Mouse (Mus musculus) MEL (cell line): ENCODE data around the gene Nabp2. TPM values are rescaled to one million over a fixed set of nuclear protein-coding genes. Genes with fewer than 3 reads are reported as not detected.

Source experiments
- DNase-seq: peaks from one replicate; pipeline ENCODE4 v3.0.0; 2011; ENCODE audit warnings: low read depth, low spot score
- H3K27ac ChIP-seq: 2 replicates; pipeline ENCODE4 v1.5.1; 2012; ENCODE audit warnings: low read depth, mild to moderate bottlenecking, control low read depth, low read length, moderate library complexity; ENCODE audit not compliant: control insufficient read depth
- H3K27me3 ChIP-seq, 2 experiments: fragments of 150-350 bp in 1 of 2; sonication (generic) in 1 of 2; 2 replicates each; pipeline ENCODE4 v1.6.1; 2012; ENCODE audit warnings: low read length in 2 of 2, mild to moderate bottlenecking in 2 of 2, improper control_type of control experiment in 1 of 2, moderate library complexity in 1 of 2; ENCODE audit not compliant: insufficient read depth in 2 of 2, control insufficient read depth in 1 of 2
- H3K36me3 ChIP-seq, 2 experiments: 2 replicates each; pipeline ENCODE4 v1.6.1; 2012 to 2014; ENCODE audit warnings: low read length in 2 of 2, improper control_type of control experiment in 1 of 2, inconsistent platforms in 1 of 2, mild to moderate bottlenecking in 1 of 2; ENCODE audit not compliant: insufficient read depth in 2 of 2, control insufficient read depth in 1 of 2
- H3K4me1 ChIP-seq, 2 experiments: fragments of 150-350 bp in 1 of 2; sonication (generic) in 1 of 2; 2 replicates each; pipeline ENCODE4 v1.6.1; 2012; ENCODE audit warnings: low read length in 2 of 2, improper control_type of control experiment in 1 of 2, mild to moderate bottlenecking in 1 of 2; ENCODE audit not compliant: insufficient read depth in 2 of 2, control insufficient read depth in 1 of 2
- H3K4me3 ChIP-seq, 2 experiments: fragments of 150-350 bp in 1 of 2; sonication (generic) in 1 of 2; 2 replicates each; pipeline ENCODE4 v1.5.1; 2012; ENCODE audit warnings: low read depth in 2 of 2, low read length in 2 of 2, mild to moderate bottlenecking in 2 of 2, moderate library complexity in 2 of 2, control low read depth in 1 of 2, improper control_type of control experiment in 1 of 2; ENCODE audit not compliant: control insufficient read depth in 1 of 2, insufficient read depth in 1 of 2
- H3K79me2 ChIP-seq: 2 replicates; pipeline ENCODE4 v1.6.1; 2012; ENCODE audit warnings: mild to moderate bottlenecking, low read length, moderate library complexity; ENCODE audit not compliant: control insufficient read depth, poor library complexity, insufficient read depth
- H3K9ac ChIP-seq: 2 replicates; pipeline ENCODE4 v1.6.1; 2012; ENCODE audit warnings: low read depth, mild to moderate bottlenecking, control low read depth, low read length, moderate library complexity; ENCODE audit not compliant: control insufficient read depth, poor library complexity, severe bottlenecking
- H3K9me3 ChIP-seq: fragments of 150-350 bp; sonication (generic); replicated peaks from 2 replicates; pipeline ENCODE4 v1.6.1; 2012; ENCODE audit warnings: mild to moderate bottlenecking, low read length, improper control_type of control experiment, moderate library complexity; ENCODE audit not compliant: insufficient read depth
- BHLHE40 ChIP-seq: IDR thresholded peaks from 2 replicates; pipeline ENCODE4 v1.6.1; 2012; ENCODE audit warnings: low read depth, mild to moderate bottlenecking, inconsistent platforms, low read length, improper control_type of control experiment, borderline replicate concordance
- CTCF ChIP-seq, 3 experiments: IDR thresholded peaks in 2 of 3; conservative IDR thresholded peaks in 1 of 3; 2 replicates each; pipeline ENCODE4 v1.5.1; 2011 to 2012; ENCODE audit warnings: low read length in 3 of 3, low read depth in 2 of 3, mild to moderate bottlenecking in 2 of 3, improper control_type of control experiment in 1 of 3, inconsistent platforms in 1 of 3, mixed read lengths in 1 of 3, moderate library complexity in 1 of 3; ENCODE audit not compliant: control insufficient read depth in 1 of 3, insufficient read depth in 1 of 3, poor library complexity in 1 of 3, severe bottlenecking in 1 of 3
- ELF1 ChIP-seq: IDR thresholded peaks from 2 replicates; pipeline ENCODE4 v1.6.1; 2014; ENCODE audit warnings: low read depth, mild to moderate bottlenecking, inconsistent platforms, low read length, improper control_type of control experiment, moderate library complexity
- ETS1 ChIP-seq: IDR thresholded peaks from 2 replicates; pipeline ENCODE4 v1.6.1; 2012; ENCODE audit warnings: low read depth, mild to moderate bottlenecking, inconsistent platforms, low read length, improper control_type of control experiment, moderate library complexity
- GABPA ChIP-seq: IDR thresholded peaks from 2 replicates; pipeline ENCODE4 v1.6.1; 2012; ENCODE audit warnings: low read depth, mild to moderate bottlenecking, inconsistent platforms, low read length, improper control_type of control experiment, moderate library complexity
- GATA1 ChIP-seq: IDR thresholded peaks from 2 replicates; pipeline ENCODE4 v1.6.1; 2011; ENCODE audit warnings: low read depth, low read length, improper control_type of control experiment
- HCFC1 ChIP-seq: IDR thresholded peaks from 2 replicates; pipeline ENCODE4 v1.6.1; 2012; ENCODE audit warnings: low read depth, mild to moderate bottlenecking, inconsistent platforms, low read length, improper control_type of control experiment, moderate library complexity
- JUND ChIP-seq: IDR thresholded peaks from 2 replicates; pipeline ENCODE4 v1.6.1; 2011; ENCODE audit warnings: low read depth, mild to moderate bottlenecking, improper control_type of control experiment, low read length
- KAT2A ChIP-seq: conservative IDR thresholded peaks from 2 replicates; pipeline ENCODE4 v1.6.1; 2012; ENCODE audit warnings: low read depth, low read length, improper control_type of control experiment, inconsistent platforms
- MAX ChIP-seq: IDR thresholded peaks from 2 replicates; pipeline ENCODE4 v1.6.1; 2011; ENCODE audit warnings: low read length, improper control_type of control experiment
- MAZ ChIP-seq: IDR thresholded peaks from 2 replicates; pipeline ENCODE4 v1.6.1; 2012; ENCODE audit warnings: low read depth, mild to moderate bottlenecking, inconsistent platforms, low read length, improper control_type of control experiment
- MEF2A ChIP-seq: IDR thresholded peaks from 2 replicates; pipeline ENCODE4 v1.6.1; 2014; ENCODE audit warnings: low read depth, mild to moderate bottlenecking, inconsistent platforms, low read length, improper control_type of control experiment; ENCODE audit not compliant: poor library complexity, insufficient replicate concordance, severe bottlenecking; ENCODE audit errors: extremely low read depth
- MXI1 ChIP-seq: IDR thresholded peaks from 2 replicates; pipeline ENCODE4 v1.6.1; 2011; ENCODE audit warnings: mild to moderate bottlenecking, low read depth, low read length, improper control_type of control experiment
- MYB ChIP-seq: IDR thresholded peaks from 2 replicates; pipeline ENCODE4 v1.6.1; 2011; ENCODE audit warnings: mild to moderate bottlenecking, low read depth, low read length, improper control_type of control experiment
- MYC ChIP-seq: IDR thresholded peaks from 2 replicates; pipeline ENCODE4 v1.6.1; 2011; ENCODE audit warnings: low read depth, mild to moderate bottlenecking, low read length, improper control_type of control experiment, moderate library complexity
- NELFE ChIP-seq: IDR thresholded peaks from 2 replicates; pipeline ENCODE4 v1.6.1; 2011; ENCODE audit warnings: low read depth, low read length, improper control_type of control experiment
- POLR2A ChIP-seq, 2 experiments: IDR thresholded peaks; 2 replicates each; pipeline ENCODE4 v1.6.1; 2011 to 2012; ENCODE audit warnings: low read length in 2 of 2, mild to moderate bottlenecking in 2 of 2, control low read depth in 1 of 2, improper control_type of control experiment in 1 of 2, low read depth in 1 of 2, moderate library complexity in 1 of 2; ENCODE audit not compliant: control insufficient read depth in 1 of 2, insufficient read depth in 1 of 2, poor library complexity in 1 of 2
- POLR2AphosphoS2 ChIP-seq: IDR thresholded peaks from 2 replicates; pipeline ENCODE4 v1.6.1; 2011; ENCODE audit warnings: low read length, improper control_type of control experiment
- RAD21 ChIP-seq: IDR thresholded peaks from 2 replicates; pipeline ENCODE4 v1.6.1; 2011; ENCODE audit warnings: mild to moderate bottlenecking, low read depth, low read length, improper control_type of control experiment
- SIN3A ChIP-seq: IDR thresholded peaks from 2 replicates; pipeline ENCODE4 v1.6.1; 2012; ENCODE audit warnings: low read length, improper control_type of control experiment, inconsistent platforms
- SMC3 ChIP-seq: IDR thresholded peaks from 2 replicates; pipeline ENCODE4 v1.6.1; 2011; ENCODE audit warnings: low read depth, low read length, improper control_type of control experiment
- TAL1 ChIP-seq: IDR thresholded peaks from 2 replicates; pipeline ENCODE4 v1.6.1; 2012; ENCODE audit warnings: mild to moderate bottlenecking, inconsistent platforms, low read length, moderate library complexity, mixed read lengths
- TBP ChIP-seq: IDR thresholded peaks from 2 replicates; pipeline ENCODE4 v1.8.0; 2011; ENCODE audit warnings: low read depth, low read length, improper control_type of control experiment
- UBTF ChIP-seq: IDR thresholded peaks from 2 replicates; pipeline ENCODE4 v1.6.1; 2012; ENCODE audit warnings: low read depth, mild to moderate bottlenecking, inconsistent platforms, low read length, improper control_type of control experiment, moderate library complexity, borderline replicate concordance; ENCODE audit not compliant: insufficient read depth
- USF1 ChIP-seq: IDR thresholded peaks from 2 replicates; pipeline ENCODE4 v1.6.1; 2014; ENCODE audit warnings: low read depth, mild to moderate bottlenecking, inconsistent platforms, low read length, improper control_type of control experiment, moderate library complexity
- USF2 ChIP-seq, 2 experiments: IDR thresholded peaks; 2 replicates each; pipeline ENCODE4 v1.6.1; 2011 to 2012; ENCODE audit warnings: improper control_type of control experiment in 2 of 2, low read length in 2 of 2, borderline replicate concordance in 1 of 2, inconsistent platforms in 1 of 2, low read depth in 1 of 2, mild to moderate bottlenecking in 1 of 2; ENCODE audit not compliant: insufficient read depth in 1 of 2
- ZKSCAN1 ChIP-seq: IDR thresholded peaks from 2 replicates; pipeline ENCODE4 v1.6.1; 2012; ENCODE audit warnings: low read depth, mild to moderate bottlenecking, inconsistent platforms, low read length, improper control_type of control experiment, moderate library complexity
- ZMIZ1 ChIP-seq: IDR thresholded peaks from 2 replicates; pipeline ENCODE4 v1.6.1; 2012; ENCODE audit warnings: low read depth, mild to moderate bottlenecking, inconsistent platforms, low read length, improper control_type of control experiment, moderate library complexity
- polyA plus RNA-seq, 2 experiments: library from polyadenylated mRNA; stranded (reverse) in 1 of 2; unstranded in 1 of 2; fragments of >175 nt in 1 of 2; fragments of >200 nt in 1 of 2; gene quantifications; 2 replicates each; pipeline versions ENCODE4 v1.2.1 to v1.2.4; 2012; ENCODE audit warnings: low replicate concordance in 2 of 2, low read depth in 1 of 2; ENCODE audit not compliant: insufficient read length in 2 of 2, insufficient read depth in 1 of 2, missing spikeins in 1 of 2
- total RNA-seq: library from RNA; depleted of rRNA; stranded (reverse); fragments of 300-350 nt; gene quantifications from 2 replicates; pipeline ENCODE4 v1.2.3, GENCODE M21; 2012

Nabp2 gene
- total and polyA plus RNA-seq, 3 experiments, result 33.7 to 249 (median 166) TPM

DNA sequence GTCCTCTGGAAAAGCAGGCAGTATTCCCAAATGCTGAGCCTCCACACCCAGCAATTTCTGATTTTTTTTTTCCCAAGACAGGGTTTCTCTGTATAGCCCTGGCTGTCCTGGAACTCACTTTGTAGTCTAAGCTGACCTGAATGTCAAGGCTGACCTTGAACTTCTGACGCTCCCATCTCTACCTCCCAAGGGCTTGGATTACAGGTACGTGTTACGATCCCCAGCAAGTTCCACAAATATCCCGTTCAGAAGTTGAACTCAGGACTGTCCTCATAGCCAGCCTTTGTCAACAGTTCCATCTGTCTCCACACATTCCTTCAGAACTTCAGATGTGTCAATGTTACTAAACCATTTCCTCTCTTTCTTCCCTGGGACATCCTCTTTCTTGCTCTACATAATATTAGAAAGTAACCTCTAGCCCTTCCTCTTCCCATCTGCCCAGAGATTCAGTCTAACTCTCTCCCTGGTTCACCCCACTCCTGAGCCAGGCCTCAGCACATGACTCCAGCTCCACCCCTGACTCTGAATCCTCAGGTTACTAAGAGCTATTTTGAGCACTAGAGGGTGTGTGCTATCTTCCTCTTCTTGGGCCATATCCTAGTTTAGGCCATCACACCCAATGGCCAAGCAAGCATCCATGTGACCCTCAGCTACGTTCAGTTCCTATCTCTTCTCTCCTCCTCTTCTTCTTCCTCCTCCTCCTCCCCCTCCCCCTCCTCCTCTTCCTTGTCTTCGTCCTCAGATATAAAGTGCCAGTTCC lies 38.1 kb downstream of the Nabp2 start:
- Histone ChIP-seq H3K9me3 (no peaks in the 10 kb centered on the region), H3K27me3 (no peaks in the 10 kb centered on the region), H3K9ac (peak overlapping the region; percentile 1; the same call in 1 of the 2 replicates), H3K36me3 (peaks cover 0 to 10% of the 10 kb centered on the region in 2 experiments; a peak in 2 of 4 replicates), H3K4me3 (peak overlapping the region in 1 of 2 experiments; percentile 15; a peak in 1 of 4 replicates), H3K27ac (peak overlapping the region; percentile 59), H3K79me2 (peaks cover 16% of the 10 kb centered on the region), H3K4me1 (peaks cover 4 to 17% of the 10 kb centered on the region in 2 experiments)
- peak; percentile 88 for DNase-seq
- TF ChIP-seq HCFC1, result peak; percentile 37; the same call in 1 of the 2 replicates
- no peak for TF ChIP-seq POLR2AphosphoS2
- TF ChIP-seq SMC3, result no peak
- no peak for TF ChIP-seq NELFE
- TF ChIP-seq ZKSCAN1, result no peak
- peak; percentile 51; the same call in 1 of the 2 replicates for TF ChIP-seq ETS1
- no peak for TF ChIP-seq UBTF
- peak; percentile 86; the same call in 1 of the 2 replicates for TF ChIP-seq MYC
- TF ChIP-seq ZMIZ1, result no peak
- peak; percentile 50; the same call in 1 of the 2 replicates for TF ChIP-seq MXI1
- TF ChIP-seq KAT2A, result no peak
- TF ChIP-seq POLR2A (IDR thresholded peaks at IDR 0.05; ENCODE audit: control insufficient read depth in 1 of 2, insufficient read depth in 1 of 2, low read depth in 1 of 2, low read length in 2 of 2, poor library complexity in 1 of 2), result peak in 1 of 2 experiments; percentile 41; a peak in 1 of 4 replicates
- TF ChIP-seq CTCF (IDR thresholded peaks at IDR 0.05 in 2 of 3, conservative IDR thresholded peaks at IDR 0.05 in 1 of 3; ENCODE audit: control insufficient read depth in 1 of 3, insufficient read depth in 1 of 3, low read depth in 2 of 3, low read length in 3 of 3, poor library complexity in 1 of 3, severe bottlenecking in 1 of 3), result no peak; a peak in 1 of 6 replicates
- TF ChIP-seq USF2 (IDR thresholded peaks at IDR 0.05; ENCODE audit: borderline replicate concordance in 1 of 2, insufficient read depth in 1 of 2, low read depth in 1 of 2, low read length in 2 of 2), result 0 out of 4 replicates have a peak, but pooled peaks of 1 of the 2 experiments have one; percentile 28
- TF ChIP-seq ELF1, result no peak
- peak; percentile 77; the same call in 1 of the 2 replicates for TF ChIP-seq MEF2A
- TF ChIP-seq TBP, result no peak
- TF ChIP-seq MAX, result peak; percentile 66; the same call in 1 of the 2 replicates
- TF ChIP-seq GATA1, result 0 out of 2 replicates have a peak, but pooled peaks have one; percentile 17
- TF ChIP-seq USF1, result peak; percentile 83
- TF ChIP-seq TAL1, result no peak
- peak; percentile 56; the same call in 1 of the 2 replicates for TF ChIP-seq SIN3A
- peak; percentile 73; the same call in 1 of the 2 replicates for TF ChIP-seq MAZ
- TF ChIP-seq RAD21, result no peak
- TF ChIP-seq BHLHE40, result peak; percentile 77
- no peak for TF ChIP-seq JUND
- no peak for TF ChIP-seq GABPA
- TF ChIP-seq MYB, result no peak
